Mouse (Mus musculus): ENCODE measurements around the gene Chn2. TPM values are rescaled to one million over a fixed set of nuclear protein-coding genes. Genes with fewer than 3 reads are reported as not detected.

Chn2 gene
- polyA plus RNA-seq, 1 experiment = 5.6 TPM

GRCm38 (mm10) chr6:54299417-54299816, 260.1 kb downstream of the Chn2 start:
- no peak overlapping the region for H3K27ac ChIP-seq (ENCODE audit: insufficient read depth, low read length)
- no peak overlapping the region for H3K9ac ChIP-seq (ENCODE audit: low read depth, poor library complexity, severe bottlenecking)
- no peaks in the 10 kb centered on the region for H3K36me3 ChIP-seq (ENCODE audit: control insufficient read depth, insufficient read depth, low read length, poor library complexity, severe bottlenecking)
- H3K4me3 ChIP-seq (ENCODE audit: low read depth, low read length) = no peak overlapping the region
- H3K4me1 ChIP-seq (ENCODE audit: control insufficient read depth, insufficient read depth, low read length) = no peaks in the 10 kb centered on the region
- no peaks in the 10 kb centered on the region for H3K9me3 ChIP-seq (replicated peaks; ENCODE audit: control insufficient read depth, insufficient read depth, low read length, poor library complexity, severe bottlenecking)
- TF ChIP-seq EP300 (IDR thresholded peaks at IDR 0.05; ENCODE audit: insufficient read depth, low read depth, low read length) (no peak), POLR2A (IDR thresholded peaks at IDR 0.05; ENCODE audit: insufficient read depth, low read length) (no peak), CTCF (IDR thresholded peaks at IDR 0.05; ENCODE audit: low read depth, low read length) (no peak)
- H3K27me3 ChIP-seq (ENCODE audit: control insufficient read depth, insufficient read depth, low read length, poor library complexity, severe bottlenecking) = no peaks in the 10 kb centered on the region

- Histone ChIP-seq H3K4me3 (ENCODE audit: low read depth, low read length) (no peak overlapping the region), H3K9me3 (replicated peaks; ENCODE audit: control insufficient read depth, insufficient read depth, low read length, poor library complexity, severe bottlenecking) (no peaks in the 10 kb centered on the region), H3K36me3 (ENCODE audit: control insufficient read depth, insufficient read depth, low read length, poor library complexity, severe bottlenecking) (no peaks in the 10 kb centered on the region), H3K27ac (ENCODE audit: insufficient read depth, low read length) (no peak overlapping the region), H3K9ac (ENCODE audit: low read depth, poor library complexity, severe bottlenecking) (no peak overlapping the region), H3K27me3 (ENCODE audit: control insufficient read depth, insufficient read depth, low read length, poor library complexity, severe bottlenecking) (no peaks in the 10 kb centered on the region), H3K4me1 (ENCODE audit: control insufficient read depth, insufficient read depth, low read length) (no peaks in the 10 kb centered on the region)
- TF ChIP-seq EP300 (IDR thresholded peaks at IDR 0.05; ENCODE audit: insufficient read depth, low read depth, low read length) (no peak), POLR2A (IDR thresholded peaks at IDR 0.05; ENCODE audit: insufficient read depth, low read length) (no peak), CTCF (IDR thresholded peaks at IDR 0.05; ENCODE audit: low read depth, low read length) (no peak)
These were observed 266.4 kb downstream of the Chn2 start for GRCm38 (mm10) chr6:54305777-54306176.

- Histone ChIP-seq H3K4me1 (ENCODE audit: control insufficient read depth, insufficient read depth, low read length) (no peaks in the 10 kb centered on the region), H3K36me3 (ENCODE audit: control insufficient read depth, insufficient read depth, low read length, poor library complexity, severe bottlenecking) (no peaks in the 10 kb centered on the region), H3K9me3 (replicated peaks; ENCODE audit: control insufficient read depth, insufficient read depth, low read length, poor library complexity, severe bottlenecking) (no peaks in the 10 kb centered on the region), H3K9ac (ENCODE audit: low read depth, poor library complexity, severe bottlenecking) (no peak overlapping the region), H3K27ac (ENCODE audit: insufficient read depth, low read length) (no peak overlapping the region), H3K4me3 (ENCODE audit: low read depth, low read length) (no peak overlapping the region), H3K27me3 (ENCODE audit: control insufficient read depth, insufficient read depth, low read length, poor library complexity, severe bottlenecking) (no peaks in the 10 kb centered on the region)
- TF ChIP-seq CTCF (IDR thresholded peaks at IDR 0.05; ENCODE audit: low read depth, low read length) = no peak
- no peak for TF ChIP-seq EP300 (IDR thresholded peaks at IDR 0.05; ENCODE audit: insufficient read depth, low read depth, low read length)
- TF ChIP-seq POLR2A (IDR thresholded peaks at IDR 0.05; ENCODE audit: insufficient read depth, low read length) = no peak
These were observed 273.7 kb downstream of the Chn2 start for GRCm38 (mm10) chr6:54313071-54313470.

- Histone ChIP-seq H3K9ac (ENCODE audit: low read depth, poor library complexity, severe bottlenecking) (no peak overlapping the region), H3K27ac (ENCODE audit: insufficient read depth, low read length) (no peak overlapping the region), H3K9me3 (replicated peaks; ENCODE audit: control insufficient read depth, insufficient read depth, low read length, poor library complexity, severe bottlenecking) (no peaks in the 10 kb centered on the region), H3K4me3 (ENCODE audit: low read depth, low read length) (no peak overlapping the region), H3K4me1 (ENCODE audit: control insufficient read depth, insufficient read depth, low read length) (no peaks in the 10 kb centered on the region), H3K36me3 (ENCODE audit: control insufficient read depth, insufficient read depth, low read length, poor library complexity, severe bottlenecking) (no peaks in the 10 kb centered on the region), H3K27me3 (ENCODE audit: control insufficient read depth, insufficient read depth, low read length, poor library complexity, severe bottlenecking) (no peaks in the 10 kb centered on the region)
- TF ChIP-seq CTCF (IDR thresholded peaks at IDR 0.05; ENCODE audit: low read depth, low read length) = no peak
- no peak for TF ChIP-seq POLR2A (IDR thresholded peaks at IDR 0.05; ENCODE audit: insufficient read depth, low read length)
- no peak for TF ChIP-seq EP300 (IDR thresholded peaks at IDR 0.05; ENCODE audit: insufficient read depth, low read depth, low read length)
These were observed 279.3 kb downstream of the Chn2 start for GRCm38 (mm10) chr6:54318618-54319017.

GRCm38 (mm10) chr6:54319198-54319597, 279.8 kb downstream of the Chn2 start:
- Histone ChIP-seq H3K9me3 (replicated peaks; ENCODE audit: control insufficient read depth, insufficient read depth, low read length, poor library complexity, severe bottlenecking) (no peaks in the 10 kb centered on the region), H3K36me3 (ENCODE audit: control insufficient read depth, insufficient read depth, low read length, poor library complexity, severe bottlenecking) (no peaks in the 10 kb centered on the region), H3K27ac (ENCODE audit: insufficient read depth, low read length) (no peak overlapping the region), H3K4me3 (ENCODE audit: low read depth, low read length) (no peak overlapping the region), H3K27me3 (ENCODE audit: control insufficient read depth, insufficient read depth, low read length, poor library complexity, severe bottlenecking) (no peaks in the 10 kb centered on the region), H3K4me1 (ENCODE audit: control insufficient read depth, insufficient read depth, low read length) (no peaks in the 10 kb centered on the region), H3K9ac (ENCODE audit: low read depth, poor library complexity, severe bottlenecking) (no peak overlapping the region)
- TF ChIP-seq POLR2A (IDR thresholded peaks at IDR 0.05; ENCODE audit: insufficient read depth, low read length) = no peak
- TF ChIP-seq EP300 (IDR thresholded peaks at IDR 0.05; ENCODE audit: insufficient read depth, low read depth, low read length) = no peak
- TF ChIP-seq CTCF (IDR thresholded peaks at IDR 0.05; ENCODE audit: low read depth, low read length) = no peak

DNA sequence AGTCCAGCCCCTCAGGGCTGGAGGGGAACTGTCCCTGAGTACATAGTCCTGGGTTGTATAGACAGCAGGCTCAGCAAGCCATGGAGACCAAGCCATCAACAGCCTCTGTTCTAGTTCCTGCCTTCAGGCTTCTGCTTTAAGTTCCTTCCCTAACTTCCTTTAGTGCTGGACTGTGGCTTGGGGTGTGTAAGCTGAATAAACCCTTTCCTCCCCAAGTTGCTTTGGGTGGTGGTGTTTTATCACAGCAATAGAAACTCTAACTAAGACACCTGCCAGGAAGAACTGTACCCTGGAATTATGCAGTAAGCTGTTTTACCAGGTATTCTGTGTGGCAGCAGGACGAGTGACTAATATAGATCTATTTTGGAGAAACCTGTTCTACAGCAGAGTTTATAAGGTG, 280.9 kb downstream of the Chn2 start:
- Histone ChIP-seq H3K27me3 (ENCODE audit: control insufficient read depth, insufficient read depth, low read length, poor library complexity, severe bottlenecking) (no peaks in the 10 kb centered on the region), H3K36me3 (ENCODE audit: control insufficient read depth, insufficient read depth, low read length, poor library complexity, severe bottlenecking) (no peaks in the 10 kb centered on the region), H3K9me3 (replicated peaks; ENCODE audit: control insufficient read depth, insufficient read depth, low read length, poor library complexity, severe bottlenecking) (no peaks in the 10 kb centered on the region), H3K27ac (ENCODE audit: insufficient read depth, low read length) (no peak overlapping the region), H3K4me1 (ENCODE audit: control insufficient read depth, insufficient read depth, low read length) (no peaks in the 10 kb centered on the region), H3K9ac (ENCODE audit: low read depth, poor library complexity, severe bottlenecking) (no peak overlapping the region), H3K4me3 (ENCODE audit: low read depth, low read length) (no peak overlapping the region)
- TF ChIP-seq EP300 (IDR thresholded peaks at IDR 0.05; ENCODE audit: insufficient read depth, low read depth, low read length) = no peak
- no peak for TF ChIP-seq POLR2A (IDR thresholded peaks at IDR 0.05; ENCODE audit: insufficient read depth, low read length)
- TF ChIP-seq CTCF (IDR thresholded peaks at IDR 0.05; ENCODE audit: low read depth, low read length) = no peak
